Mouse (Mus musculus) layer of hippocampus, postnatal 36 days (tissue): ENCODE results near the gene Krtap28-13. TPM values are rescaled to one million over a fixed set of nuclear protein-coding genes. Genes with fewer than 3 reads are reported as not detected.

ENCODE experiments used
- DNase-seq, 2 experiments: peaks; one replicate each; pipeline ENCODE4 v3.0.0; 2022
- total RNA-seq, 2 experiments: library from RNA; stranded (reverse); gene quantifications; 2 replicates each; pipeline ENCODE4 v1.2.3; 2021

Gene Krtap28-13
- total RNA-seq: not detected

GRCm38 (mm10) chr1:83060643-83061042, at the start of gene Krtap28-13:
Gene Krtap28-13, plus strand, starts transcription at chr1:83060930.
- DNase-seq: no peak

DNA sequence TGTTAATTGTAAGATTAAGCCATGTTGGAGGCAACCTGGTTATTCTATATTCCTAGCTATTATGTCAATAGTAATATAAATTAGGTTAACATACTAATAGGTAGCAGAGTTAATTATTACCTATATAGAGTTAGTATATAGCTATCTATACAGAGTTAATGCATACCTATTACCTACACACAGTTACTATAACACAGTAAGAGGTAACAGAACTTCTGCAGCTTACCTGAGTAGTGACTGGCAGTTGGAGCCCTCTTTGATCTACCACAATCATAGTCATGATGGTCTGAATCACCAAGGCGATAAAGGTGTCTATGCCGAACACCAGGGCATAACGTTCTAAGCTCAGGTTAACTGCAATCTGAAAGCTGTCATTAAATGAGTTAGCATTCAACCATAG, 46.3 kb upstream of the Krtap28-13 start:
- DNase-seq: no peak

GRCm38 (mm10) chr1:83015329-83015879, 45.3 kb upstream of the Krtap28-13 start:
- no peak for DNase-seq

GRCm38 (mm10) chr1:83016556-83016955, 44.2 kb upstream of the Krtap28-13 start:
- no peak for DNase-seq

DNA sequence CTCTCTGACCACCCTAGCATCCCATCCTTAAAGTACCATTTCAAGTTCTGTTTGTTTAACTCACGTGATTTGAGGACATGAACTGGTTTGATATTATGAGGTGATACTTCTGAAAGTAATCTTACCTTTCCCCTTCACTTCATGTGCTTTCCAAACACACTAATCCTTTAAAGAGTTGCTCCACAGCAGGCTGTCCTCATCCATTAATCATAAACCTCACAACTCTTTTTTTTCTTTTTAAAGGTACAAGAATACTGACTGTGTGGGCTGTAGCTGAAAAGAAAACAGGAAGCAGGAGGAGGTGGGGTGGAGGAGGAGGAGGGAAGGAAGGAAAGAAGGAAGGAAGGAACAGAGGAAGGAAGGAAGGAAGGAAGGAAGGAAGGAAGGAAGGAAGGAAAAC, 28.8 kb upstream of the Krtap28-13 start:
- no peak for DNase-seq

- no peak for DNase-seq
These were observed 28.2 kb upstream of the Krtap28-13 start for GRCm38 (mm10) chr1:83032508-83032907.

GRCm38 (mm10) chr1:83034509-83034908, 26.2 kb upstream of the Krtap28-13 start:
- no peak for DNase-seq

GRCm38 (mm10) chr1:83036892-83037667, 23.6 kb upstream of the Krtap28-13 start:
- DNase-seq: no peak

DNA sequence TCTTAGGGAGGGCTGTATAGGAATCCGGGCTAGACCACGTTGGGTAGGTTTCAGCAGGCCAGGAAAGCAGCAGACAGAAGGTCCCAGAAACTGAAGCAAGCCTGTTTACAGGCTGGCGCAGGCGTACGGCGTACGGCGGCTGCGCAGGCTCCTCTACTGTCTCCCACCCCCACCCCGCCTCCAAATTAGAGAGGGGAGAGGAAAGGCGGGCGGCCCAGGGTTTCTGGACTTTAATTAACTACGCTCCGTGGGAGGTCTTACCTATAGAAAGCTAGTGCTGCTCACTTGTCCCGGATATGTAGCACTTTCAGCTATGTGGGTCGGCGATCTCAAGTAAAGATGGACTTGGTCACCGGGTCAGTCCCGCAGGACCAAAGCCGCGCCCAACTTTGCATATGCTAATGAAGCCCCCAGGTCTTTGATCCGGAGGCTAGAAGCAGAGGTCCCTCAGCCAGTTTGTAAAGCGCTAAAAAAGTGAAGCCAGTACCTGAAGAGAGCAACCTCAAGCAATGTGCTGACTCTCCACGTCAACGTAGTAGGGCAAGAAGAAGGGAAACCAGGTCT, 22.5 kb upstream of the Krtap28-13 start, which contains the start of gene Slc19a3:
TSS of gene Slc19a3 (minus strand) at position 340 of the 564 bp plus-strand sequence.
- DNase-seq: peak; percentile 20 to 45

DNA sequence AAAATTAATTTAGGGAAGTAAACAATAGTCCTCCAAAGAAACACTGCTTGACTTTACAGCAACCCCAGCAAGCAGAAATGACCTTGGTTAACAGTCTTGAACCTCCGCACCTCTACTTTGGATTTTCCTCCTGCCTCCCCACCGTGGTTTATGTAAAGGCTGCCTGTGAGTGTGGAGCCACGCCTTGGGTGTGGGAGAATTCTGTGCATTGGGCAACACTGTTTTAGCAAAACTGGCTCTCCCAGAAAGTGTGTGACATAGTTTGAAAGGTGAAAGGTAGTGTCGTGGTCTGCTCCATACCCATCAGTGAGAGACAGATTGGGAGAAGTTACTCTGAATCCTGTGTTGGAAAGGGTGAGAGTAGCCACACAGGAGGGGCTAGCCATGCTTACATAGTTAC, 21.6 kb upstream of the Krtap28-13 start:
- no peak for DNase-seq

DNA sequence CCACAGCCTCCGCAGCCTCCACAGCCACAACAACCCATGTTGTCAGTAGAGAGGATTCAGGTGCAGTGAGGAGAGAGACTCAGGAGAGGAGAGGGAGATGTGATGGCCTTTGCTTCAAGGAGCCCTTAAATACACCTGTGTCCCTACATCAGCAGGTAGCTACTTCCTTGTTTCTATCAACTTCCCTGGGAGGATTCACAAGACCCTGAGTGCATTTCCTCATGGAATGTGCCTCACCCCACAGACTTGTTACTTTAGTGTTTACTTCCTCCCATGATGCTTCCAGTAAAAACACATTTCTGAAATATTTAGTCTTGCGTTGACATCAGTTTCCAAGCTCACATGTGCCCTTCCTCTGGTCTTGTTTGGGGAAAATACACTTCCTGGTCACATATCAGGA, 18.4 kb upstream of the Krtap28-13 start, which contains the start of gene Krtap28-10:
TSS of gene Krtap28-10 (minus strand) at position 101 of the 400 bp plus-strand sequence.
- no peak for DNase-seq

DNA sequence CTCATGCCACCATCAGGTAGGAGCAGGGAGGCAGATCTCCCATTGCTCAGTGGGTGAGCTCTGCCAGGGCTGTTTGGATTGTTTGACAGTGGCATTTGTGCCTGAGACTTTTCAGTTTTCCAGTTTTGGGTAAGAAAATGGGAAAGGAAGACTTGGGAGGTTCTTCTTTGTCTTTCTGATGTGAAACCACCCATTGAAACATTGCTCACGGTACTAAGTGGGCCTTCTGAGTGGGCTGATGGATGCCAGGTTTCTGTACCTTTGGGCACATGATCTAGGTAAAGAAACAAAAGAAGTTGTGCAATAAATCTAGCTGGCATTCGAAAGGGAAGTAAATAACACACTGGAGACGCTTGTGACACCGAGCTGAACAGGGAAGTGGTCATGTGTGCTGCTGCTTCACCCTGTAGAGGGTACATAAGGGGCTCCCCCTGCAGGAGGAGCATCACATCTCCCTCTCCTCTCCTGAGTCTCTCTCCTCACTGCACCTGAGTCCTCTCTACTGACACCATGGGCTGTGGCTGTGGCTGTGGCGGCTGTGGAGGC, 15.8 kb upstream of the Krtap28-13 start, which contains the start of gene Gm47969:
TSS of gene Gm47969 (plus strand) at position 51 of the 546 bp plus-strand sequence.
- no peak for DNase-seq

- no peak for DNase-seq
These were observed 2.2 kb upstream of the Krtap28-13 start for GRCm38 (mm10) chr1:83058481-83058880.

DNA sequence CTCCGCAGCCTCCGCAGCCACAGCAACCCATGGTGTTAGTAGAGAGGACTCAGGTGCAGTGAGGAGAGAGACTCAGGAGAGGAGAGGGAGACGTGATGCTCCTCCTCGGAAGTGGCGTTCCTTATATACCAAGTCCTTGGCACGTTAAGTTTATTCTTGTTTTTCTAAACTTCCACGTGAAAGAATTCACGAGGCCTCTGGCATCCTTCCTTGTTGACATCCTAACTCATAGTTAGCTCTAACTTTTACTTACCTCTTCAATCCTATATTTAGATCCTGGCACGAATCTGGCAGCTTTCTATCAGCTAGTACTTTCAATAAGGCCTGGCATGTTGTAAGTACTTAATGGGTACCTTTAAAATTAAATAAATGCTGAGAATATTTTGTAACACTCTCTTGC, 1.5 kb upstream of the Krtap28-13 start, which contains the start of gene A030005K14Rik:
TSS of gene A030005K14Rik (minus strand) at position 101 of the 400 bp plus-strand sequence.
- DNase-seq: no peak

GRCm38 (mm10) chr1:83064851-83065250, 4.1 kb downstream of the Krtap28-13 start:
- no peak for DNase-seq

GRCm38 (mm10) chr1:83066577-83066976, 5.8 kb downstream of the Krtap28-13 start:
- DNase-seq: no peak

- DNase-seq: no peak
These were observed 6.5 kb downstream of the Krtap28-13 start for GRCm38 (mm10) chr1:83067205-83067604.

DNA sequence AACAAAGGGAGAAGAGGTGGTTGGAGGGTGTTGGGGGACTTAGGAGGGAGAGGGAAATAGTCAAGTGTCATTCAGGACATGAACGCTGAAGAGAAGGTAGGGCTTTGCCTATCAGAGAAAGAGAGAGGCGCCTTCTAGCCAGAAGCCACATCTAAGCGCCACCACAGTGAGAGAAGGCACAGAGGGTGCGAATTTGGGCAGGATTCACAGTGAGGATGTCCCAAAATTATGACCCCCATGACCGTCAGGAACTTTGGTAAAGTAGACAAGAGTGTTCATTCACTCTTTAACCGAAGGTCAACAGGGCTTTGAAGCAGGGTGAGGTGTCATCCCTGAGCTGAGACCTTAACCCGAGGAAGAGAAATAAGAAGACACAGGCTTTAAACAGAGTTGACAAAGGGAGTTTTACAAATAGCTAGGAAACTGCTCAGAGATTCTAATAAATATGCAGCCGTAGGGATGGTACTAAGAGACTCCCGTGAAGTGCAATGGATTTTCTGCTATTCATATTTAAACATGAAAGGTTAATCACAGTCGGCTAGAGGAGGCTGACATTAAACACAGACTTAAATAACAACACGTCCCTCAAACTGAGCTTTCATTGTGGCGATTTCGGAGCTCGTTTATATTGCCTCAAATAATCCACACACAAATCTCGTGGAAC, 14.9 kb downstream of the Krtap28-13 start:
- DNase-seq: no peak

GRCm38 (mm10) chr1:83076190-83076917, 15.6 kb downstream of the Krtap28-13 start:
- peak in 1 of 2 experiments; percentile 15 for DNase-seq

DNA sequence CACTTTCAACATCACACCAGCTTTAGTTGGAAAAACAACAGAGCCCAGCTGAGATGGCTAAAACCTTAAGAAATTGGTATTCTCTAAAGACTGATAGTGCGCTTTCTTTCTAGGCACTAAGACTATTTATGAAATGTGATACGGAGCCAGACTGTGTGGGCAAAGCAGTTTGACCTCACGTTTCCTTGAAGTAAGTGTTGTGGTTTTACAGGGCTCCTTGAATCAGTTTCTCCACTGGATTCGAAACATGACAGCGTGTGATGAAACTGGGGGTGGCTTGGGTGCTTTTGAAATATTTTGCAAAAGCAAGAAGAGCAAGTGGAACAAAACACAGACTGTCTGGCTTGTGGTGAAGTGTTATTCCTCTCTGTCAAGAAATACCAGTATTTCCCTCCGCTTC, 16.3 kb downstream of the Krtap28-13 start:
- DNase-seq: no peak

GRCm38 (mm10) chr1:83084790-83085189, 24.1 kb downstream of the Krtap28-13 start:
- DNase-seq: no peak

GRCm38 (mm10) chr1:83091268-83091667, 30.5 kb downstream of the Krtap28-13 start:
- DNase-seq: no peak
